Mouse (Mus musculus) cerebellum, adult 2 months (tissue): Measurements from ENCODE around the gene Plpp4. TPM values are rescaled to one million over a fixed set of nuclear protein-coding genes. Genes with fewer than 3 reads are reported as not detected.

Experiments used
- DNase-seq, 2 experiments: peaks; one replicate each; pipeline ENCODE4 v3.0.0; 2021
- H3K27ac ChIP-seq: fragments of 200-500 bp; 2 replicates; pipeline ENCODE4 v1.5.1; 2012; ENCODE audit warnings: low read length, control low read depth, inconsistent platforms; ENCODE audit not compliant: insufficient read depth
- H3K27me3 ChIP-seq: fragments of 200-500 bp; 2 replicates; pipeline ENCODE4 v1.6.1; 2012; ENCODE audit warnings: inconsistent platforms, mild to moderate bottlenecking, low read length, moderate library complexity; ENCODE audit not compliant: control insufficient read depth, insufficient read depth
- H3K4me1 ChIP-seq: fragments of 200-500 bp; 2 replicates; pipeline ENCODE4 v1.6.1; 2011; ENCODE audit warnings: low read length; ENCODE audit not compliant: control insufficient read depth, insufficient read depth
- H3K4me3 ChIP-seq: fragments of 200-500 bp; replicated peaks from 2 replicates; pipeline ENCODE3; 2011; ENCODE audit warnings: mild to moderate bottlenecking, low read depth, low read length, control low read depth; ENCODE audit not compliant: insufficient read depth
- CTCF ChIP-seq: fragments of 200-500 bp; IDR thresholded peaks from 2 replicates; pipeline ENCODE4 v1.5.1; 2011; ENCODE audit warnings: low read depth, mild to moderate bottlenecking, control low read depth, low read length, moderate library complexity, borderline replicate concordance; ENCODE audit not compliant: insufficient read depth
- POLR2A ChIP-seq: fragments of 200-500 bp; IDR thresholded peaks from 2 replicates; pipeline ENCODE4 v1.6.1; 2011; ENCODE audit warnings: low read length, control low read depth, borderline replicate concordance; ENCODE audit not compliant: insufficient read depth
- WGBS: fragments of 180-500 bp; shearing (Covaris S2); methylation state at CpG from one replicate; pipeline ENCODE4 v1.1.7; 2018; 5-methylcytosine and 5-hydroxymethylcytosine counted together
- polyA plus RNA-seq: library from polyadenylated mRNA; depleted of rRNA; stranded (reverse); fragments of >200 nt; gene quantifications from 2 replicates; pipeline ENCODE4 v1.2.3, GENCODE M21; 2012; rRNA removed

The Plpp4 gene
- 14.8 and 17.3 TPM in 2 replicates for polyA plus RNA-seq

DNA sequence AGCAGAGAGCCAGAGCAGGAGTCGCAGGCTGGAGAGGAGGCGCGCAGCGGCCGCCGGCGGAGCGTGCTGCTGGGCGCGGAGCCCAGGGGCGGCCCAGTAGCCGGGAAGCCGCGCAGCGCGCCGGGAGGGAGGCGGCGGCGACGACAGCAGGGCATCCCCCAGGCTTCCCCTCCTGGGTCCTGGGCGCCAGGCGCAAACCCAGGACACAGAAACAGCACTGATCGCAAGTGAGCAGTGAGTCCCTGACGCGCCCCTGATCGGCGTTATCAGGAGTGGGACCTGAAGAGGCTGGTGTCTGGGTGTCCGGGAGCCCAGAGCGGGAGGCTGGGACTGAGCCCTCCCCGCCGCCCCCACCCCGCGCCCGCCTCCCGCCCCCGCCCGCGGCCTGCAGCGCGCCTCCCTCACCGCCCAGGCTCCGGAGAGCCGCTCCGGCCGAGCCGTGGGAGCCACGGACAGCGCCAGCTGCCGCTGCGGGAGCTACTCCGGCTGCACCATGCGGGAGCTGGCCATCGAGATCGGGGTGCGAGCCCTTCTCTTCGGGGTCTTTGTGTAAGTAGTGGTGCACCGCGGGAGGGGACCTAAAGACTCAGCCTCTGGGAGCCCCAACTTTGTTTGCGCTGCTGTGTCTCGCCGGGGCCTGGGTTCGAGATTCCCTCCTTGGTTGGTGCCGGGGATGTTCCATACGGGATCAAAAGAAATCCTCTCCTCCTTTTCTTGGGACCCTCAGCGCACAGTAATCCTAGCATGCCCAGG, at the start of gene Plpp4:
Plpp4 (plus strand) TSS at position 411 of the 753 bp plus-strand sequence.
- H3K4me1 ChIP-seq: peaks cover 2% of the 10 kb centered on the region; the same call in 1 of the 2 replicates
- DNase-seq: peak; percentile 7 to 17
- H3K27ac ChIP-seq: no peak within 1 kb of the TSS
- H3K4me3 ChIP-seq: peak within 1 kb of the TSS; percentile 26
- no peaks in the 10 kb centered on the region; the same call in 1 of the 2 replicates for H3K27me3 ChIP-seq
- under 1% methylated on average over 57 of the region's 66 CpGs for WGBS
- TF ChIP-seq POLR2A (no peak), CTCF (no peak)

DNA sequence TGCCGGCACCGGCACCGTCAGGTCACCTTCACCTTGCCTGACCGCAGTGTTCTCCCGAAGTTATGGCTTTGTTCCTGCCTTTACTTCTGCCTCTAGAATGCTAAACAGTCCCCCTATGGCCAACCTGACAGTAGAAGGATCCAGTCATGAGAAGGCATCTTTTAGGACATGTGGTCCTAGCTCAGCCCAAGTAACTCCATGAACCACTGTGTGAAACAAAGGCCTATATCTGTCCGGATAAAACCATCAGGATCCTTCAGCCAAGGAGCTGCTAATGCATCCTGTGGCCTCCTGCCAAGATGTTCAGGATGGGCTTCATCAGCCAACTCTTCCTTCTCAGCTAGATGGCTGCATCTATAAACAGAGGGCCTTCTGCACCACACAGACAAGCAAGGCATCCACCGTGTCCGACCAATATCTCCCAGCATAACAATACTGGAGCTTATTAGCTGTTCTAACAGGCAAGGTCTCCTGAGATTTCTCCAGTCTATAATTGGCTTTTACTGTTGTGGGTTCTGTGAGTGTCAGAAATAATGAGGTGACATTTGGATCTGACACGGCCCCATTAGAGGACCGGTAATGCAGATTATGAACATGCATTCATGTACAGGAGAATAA, 40.8 kb upstream of the Plpp4 start:
- Histone ChIP-seq H3K27ac (no peak overlapping the region), H3K4me3 (no peak overlapping the region), H3K4me1 (no peaks in the 10 kb centered on the region), H3K27me3 (no peaks in the 10 kb centered on the region)
- TF ChIP-seq CTCF: no peak
- no peak for TF ChIP-seq POLR2A
- DNase-seq: no peak
- 69% methylated on average over 10 of the region's 10 CpGs for WGBS

DNA sequence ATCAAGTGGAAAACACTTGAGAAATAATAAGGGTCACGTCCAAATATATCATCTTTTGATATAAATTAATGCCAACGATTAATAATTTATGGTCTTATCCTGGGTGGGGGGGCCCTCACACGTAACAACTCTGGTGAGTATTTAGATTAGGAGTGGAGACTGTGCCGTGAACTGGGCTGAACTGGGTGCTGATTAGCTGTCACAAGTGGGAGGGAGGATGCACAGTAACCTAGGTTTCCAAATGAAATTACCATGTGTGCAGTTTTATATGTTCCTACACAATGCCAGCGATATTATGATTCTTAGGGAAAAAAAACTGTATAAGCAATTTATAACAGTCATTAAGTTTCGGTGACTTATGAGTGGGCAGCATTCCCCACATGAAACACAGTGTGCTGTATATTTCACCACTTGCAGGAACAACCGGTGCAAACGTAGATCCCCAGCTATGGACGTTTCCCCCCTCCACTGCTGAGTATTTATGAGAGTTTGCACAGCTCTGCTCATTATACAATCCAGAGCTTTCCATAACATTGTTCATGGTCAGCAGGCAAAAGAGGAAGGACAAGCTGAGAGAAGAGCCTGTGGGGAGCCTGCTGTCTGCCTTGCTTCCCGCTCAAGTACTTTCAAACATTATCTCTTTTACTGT, 40.2 kb upstream of the Plpp4 start:
- 81% methylated on average over 10 of the region's 10 CpGs for WGBS
- TF ChIP-seq POLR2A (no peak), CTCF (no peak)
- H3K4me3 ChIP-seq: no peak overlapping the region
- no peaks in the 10 kb centered on the region for H3K4me1 ChIP-seq
- H3K27ac ChIP-seq: no peak overlapping the region
- H3K27me3 ChIP-seq: no peaks in the 10 kb centered on the region
- DNase-seq: no peak

DNA sequence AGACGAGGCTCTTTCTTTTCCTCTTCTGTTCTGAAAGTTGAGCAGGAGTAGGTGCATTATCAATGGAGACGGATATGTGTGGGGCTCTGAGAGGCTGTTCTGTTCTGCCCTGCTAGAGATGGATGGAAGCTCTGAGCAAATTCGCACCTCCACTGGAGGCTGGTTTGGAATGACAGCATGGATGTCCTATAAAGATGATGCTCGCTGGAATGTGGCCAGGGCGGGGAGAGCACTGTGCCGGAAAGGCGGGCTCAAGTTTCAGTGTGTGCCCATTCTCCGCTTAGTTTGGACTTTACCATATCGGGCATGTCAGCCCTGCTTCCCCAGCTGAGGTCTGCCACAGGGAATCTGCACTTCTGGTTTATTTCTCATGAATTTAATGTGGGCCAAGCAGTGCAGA, 35.9 kb upstream of the Plpp4 start:
- TF ChIP-seq POLR2A: no peak
- no peak for TF ChIP-seq CTCF
- H3K4me3 ChIP-seq: no peak overlapping the region
- no peaks in the 10 kb centered on the region for H3K4me1 ChIP-seq
- 29% methylated on average over 9 of the region's 9 CpGs for WGBS
- DNase-seq: no peak
- H3K27ac ChIP-seq: no peak overlapping the region
- H3K27me3 ChIP-seq: no peaks in the 10 kb centered on the region

DNA sequence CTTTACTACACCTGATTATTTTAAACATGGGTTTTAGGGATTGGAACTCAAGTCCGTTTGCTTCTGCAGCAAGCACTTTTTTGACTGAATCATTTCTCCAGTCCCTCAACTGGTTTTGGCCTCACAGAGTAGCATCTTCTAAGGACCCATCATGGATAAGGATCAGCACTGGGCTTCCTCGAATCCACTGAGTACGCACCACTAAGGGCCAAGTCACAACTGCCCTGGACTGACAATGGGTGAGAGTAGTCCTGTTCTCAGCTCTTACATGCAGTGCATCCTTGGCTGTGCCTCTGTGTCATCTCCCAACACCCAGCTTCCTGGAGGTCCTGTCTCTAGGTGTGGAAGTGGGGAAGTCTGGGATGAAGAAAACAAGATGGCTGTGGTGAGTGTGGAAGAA, 35.2 kb upstream of the Plpp4 start:
- no peak for DNase-seq
- Histone ChIP-seq H3K4me1 (no peaks in the 10 kb centered on the region), H3K27ac (no peak overlapping the region), H3K4me3 (no peak overlapping the region), H3K27me3 (no peaks in the 10 kb centered on the region)
- WGBS: 93% methylated on average over 3 of the region's 3 CpGs
- TF ChIP-seq CTCF (no peak), POLR2A (no peak)

DNA sequence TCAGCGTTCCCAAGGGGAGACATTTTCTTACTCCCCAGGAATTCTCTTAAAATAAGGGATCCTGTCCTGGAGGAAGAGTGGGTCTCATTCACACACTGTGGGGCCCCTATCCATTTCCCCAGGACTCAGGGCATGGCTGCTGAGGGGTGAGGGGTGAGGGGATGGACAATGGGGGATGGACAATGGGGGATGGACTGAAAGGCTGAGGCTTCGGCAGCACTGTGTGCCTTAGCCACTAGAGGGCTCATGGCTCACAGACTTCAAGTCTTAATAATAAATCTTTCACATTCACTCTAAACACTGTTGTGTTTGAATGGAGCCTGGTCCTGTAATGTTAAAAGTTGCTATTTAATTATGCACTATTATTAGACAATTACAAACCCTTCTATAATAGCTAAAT, 21.4 kb upstream of the Plpp4 start:
- no peak overlapping the region for H3K27ac ChIP-seq
- H3K4me1 ChIP-seq: no peaks in the 10 kb centered on the region
- TF ChIP-seq CTCF: peak; percentile 41; the same call in 1 of the 2 replicates
- no peak for TF ChIP-seq POLR2A
- no peak overlapping the region for H3K4me3 ChIP-seq
- 52% methylated on average over 2 of the region's 2 CpGs for WGBS
- no peaks in the 10 kb centered on the region for H3K27me3 ChIP-seq
- no peak for DNase-seq

DNA sequence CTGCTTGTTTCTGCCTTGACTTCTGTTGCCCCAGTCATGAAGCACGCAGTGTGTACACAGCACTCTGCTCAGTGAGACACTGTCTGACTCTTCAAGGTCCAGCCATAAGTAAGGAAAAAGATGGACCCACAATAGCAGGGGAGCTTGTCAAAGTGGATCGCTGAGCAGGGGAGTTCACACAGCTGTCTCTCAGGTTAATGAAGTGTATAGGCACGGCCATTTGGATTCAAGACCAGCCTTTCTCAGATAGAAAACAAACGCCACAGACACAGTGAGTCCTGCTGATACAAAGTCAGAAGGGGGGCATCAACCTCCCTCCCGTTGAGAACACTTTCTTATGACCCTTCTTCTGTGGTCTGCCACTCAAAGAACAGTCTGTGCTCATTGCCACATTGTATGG, 20.8 kb upstream of the Plpp4 start:
- no peak for DNase-seq
- no peak overlapping the region for H3K27ac ChIP-seq
- no peaks in the 10 kb centered on the region for H3K27me3 ChIP-seq
- H3K4me1 ChIP-seq: no peaks in the 10 kb centered on the region
- no peak for TF ChIP-seq POLR2A
- TF ChIP-seq CTCF: no peak
- no peak overlapping the region for H3K4me3 ChIP-seq
- WGBS: 36% methylated on average over 5 of the region's 5 CpGs
